Mouse (Mus musculus) spleen, adult 12 weeks (tissue): ENCODE data around the gene Aacs.
"Not testable (repeated sequence)": the region's sequence is repeated elsewhere in the genome, so short reads cannot be mapped to it uniquely, and the experiment has no call there.

Source experiments
- DNase-seq: peaks from one replicate; pipeline ENCODE4 v3.0.0; 2022; ENCODE audit warnings: low spot score

Gene Aacs

DNA sequence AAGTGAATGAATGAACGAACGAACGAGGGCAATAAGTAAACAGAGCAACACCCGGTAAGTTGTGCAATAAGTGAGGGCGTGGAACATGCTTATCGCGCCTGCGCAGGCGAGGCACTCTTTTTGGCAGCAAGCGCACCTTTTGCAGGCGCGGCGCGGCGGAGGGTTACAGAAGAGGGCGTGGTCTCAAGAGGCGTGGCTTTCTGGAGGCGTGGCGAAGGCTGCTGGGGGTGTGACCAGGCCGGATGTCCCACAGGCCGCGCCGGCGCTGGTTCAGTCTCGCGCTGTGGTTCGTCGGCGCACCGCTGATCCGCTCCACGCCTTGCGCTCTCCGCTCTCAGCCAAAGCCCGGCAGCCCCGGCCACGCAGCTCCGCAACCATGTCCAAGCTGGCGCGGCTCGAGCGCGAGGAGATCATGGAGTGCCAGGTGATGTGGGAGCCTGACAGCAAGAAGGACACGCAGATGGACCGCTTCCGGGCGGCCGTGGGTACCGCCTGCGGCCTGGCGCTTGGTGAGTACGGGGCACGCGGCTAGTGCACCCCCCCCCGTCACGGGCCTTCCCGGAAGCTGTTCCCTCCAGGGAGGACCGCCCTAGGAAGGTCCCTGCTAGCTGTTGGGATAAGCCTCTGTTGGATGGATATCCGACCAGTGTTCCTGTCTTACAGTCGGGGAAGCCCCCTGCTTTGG lies at the start of gene Aacs:
Gene Aacs (plus strand): TSS at position 214 of the 685 bp plus-strand sequence.
- peak; percentile 99 for DNase-seq

DNA sequence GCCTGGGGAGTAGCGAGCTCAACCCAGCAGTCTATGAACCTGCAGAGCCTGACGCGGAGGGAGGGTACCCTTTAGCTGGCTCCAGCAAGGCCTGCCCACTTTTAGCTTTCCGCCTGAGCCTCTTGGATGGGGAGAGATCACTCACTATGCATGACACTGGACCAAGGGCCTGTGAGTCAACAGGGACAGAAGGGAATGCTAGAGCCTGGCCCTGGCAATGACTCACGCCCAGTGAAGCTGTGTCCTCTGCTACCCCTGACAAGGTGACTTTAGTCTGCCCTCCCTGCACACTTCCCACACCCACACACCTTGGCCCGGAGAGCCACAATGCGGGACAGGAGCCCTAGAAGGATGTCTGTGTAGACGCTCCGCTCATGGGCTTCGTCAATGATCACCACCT lies 49.3 kb upstream of the Aacs start:
- DNase-seq = no peak

DNA sequence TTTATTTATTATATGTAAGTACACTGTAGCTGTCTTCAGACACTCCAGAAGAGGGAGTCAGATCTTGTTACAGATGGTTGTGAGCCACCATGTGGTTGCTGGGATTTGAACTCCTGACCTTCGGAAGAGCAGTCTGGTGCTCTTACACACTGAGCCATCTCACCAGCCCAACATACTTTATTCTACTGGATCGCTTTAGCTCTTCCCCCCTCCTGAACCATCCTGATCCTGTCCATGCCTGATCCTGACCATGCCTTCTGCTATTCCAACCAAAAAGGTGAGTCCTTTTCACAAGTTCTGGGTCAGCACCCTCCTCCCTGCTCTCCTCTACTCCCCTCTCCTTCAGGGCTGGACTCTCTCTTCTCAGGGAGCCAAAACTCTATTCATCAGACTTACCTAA lies 43.3 kb upstream of the Aacs start:
- not testable (repeated sequence) for DNase-seq

DNA sequence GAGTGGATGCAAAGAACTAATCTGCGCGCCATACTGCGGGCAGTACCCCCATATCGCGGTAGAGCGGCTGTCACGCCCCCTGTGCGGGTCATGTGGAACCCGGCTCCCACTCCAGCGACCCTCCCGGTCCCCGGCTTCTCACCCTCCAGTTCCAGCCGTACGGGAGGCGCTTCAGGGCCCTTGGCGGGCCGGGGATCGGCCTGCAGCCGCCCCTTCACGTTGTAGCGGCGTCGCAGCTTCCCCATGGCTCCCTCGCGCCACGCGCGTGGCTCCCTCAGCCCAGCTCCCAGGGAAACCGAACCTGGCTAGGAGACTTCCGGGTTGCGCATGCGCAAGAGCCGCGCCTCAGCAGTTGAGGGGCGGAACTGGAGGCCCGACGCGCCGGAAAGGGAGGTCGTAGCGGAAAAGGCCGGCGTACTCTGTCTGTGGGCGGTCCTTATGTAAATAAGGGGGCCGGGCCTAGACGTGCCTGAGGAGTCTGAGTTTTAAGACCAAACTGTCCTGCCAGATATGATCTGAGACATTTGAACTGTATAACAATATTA lies 41.7 kb upstream of the Aacs start, which contains the start of gene Dhx37:
Gene Dhx37 (minus strand): TSS at position 329 of the 545 bp plus-strand sequence.
- peak; percentile 88 for DNase-seq

DNA sequence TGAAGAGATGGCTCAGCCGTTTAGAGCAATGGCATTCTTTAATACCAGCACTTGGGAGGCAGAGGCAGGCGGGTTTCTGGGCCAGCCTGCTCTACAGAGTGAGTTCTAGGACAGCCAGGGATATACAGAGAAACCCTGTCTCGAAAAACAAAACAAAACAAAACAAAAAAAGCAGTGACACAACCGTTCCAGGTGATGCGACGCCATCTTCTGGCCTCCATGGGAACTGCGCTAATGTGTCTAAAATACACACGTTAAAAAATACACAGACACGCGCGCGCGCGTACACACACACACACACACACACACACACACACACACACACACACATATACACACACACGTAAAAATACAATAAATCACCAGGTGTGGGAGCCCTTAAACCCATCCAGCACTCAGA lies 41.3 kb upstream of the Aacs start:
- not testable (repeated sequence) for DNase-seq

DNA sequence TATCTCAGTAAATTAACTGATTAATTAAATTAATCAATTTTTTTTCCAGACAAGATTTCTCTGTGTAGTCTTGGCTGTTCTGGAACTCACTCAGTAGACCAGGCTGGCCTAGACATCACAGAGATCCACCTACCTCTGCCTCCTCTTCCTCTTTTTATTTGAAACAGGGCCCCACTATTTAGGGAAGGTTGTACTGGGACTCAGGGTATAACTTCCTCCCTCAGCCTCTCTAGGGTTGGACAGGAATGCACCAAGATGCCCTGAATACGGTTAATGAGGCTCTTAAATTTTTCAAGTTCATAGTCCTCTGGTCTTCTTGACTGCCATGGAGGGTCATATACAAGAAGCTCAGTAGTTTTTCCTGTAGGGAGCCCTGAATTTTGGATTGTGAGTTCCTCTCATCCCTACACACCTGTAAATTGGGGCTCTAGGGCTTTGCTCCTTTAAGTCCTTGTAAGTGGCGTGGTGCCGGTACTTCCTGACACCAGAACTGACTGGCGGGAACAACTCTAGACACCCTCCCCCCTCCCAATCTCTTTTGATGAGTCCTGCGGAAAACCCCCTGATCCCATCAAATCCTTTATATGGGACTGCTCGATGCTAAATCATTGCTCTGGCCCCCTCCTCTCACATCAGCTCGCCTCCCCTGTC lies 34.9 kb upstream of the Aacs start:
- DNase-seq = no peak

DNA sequence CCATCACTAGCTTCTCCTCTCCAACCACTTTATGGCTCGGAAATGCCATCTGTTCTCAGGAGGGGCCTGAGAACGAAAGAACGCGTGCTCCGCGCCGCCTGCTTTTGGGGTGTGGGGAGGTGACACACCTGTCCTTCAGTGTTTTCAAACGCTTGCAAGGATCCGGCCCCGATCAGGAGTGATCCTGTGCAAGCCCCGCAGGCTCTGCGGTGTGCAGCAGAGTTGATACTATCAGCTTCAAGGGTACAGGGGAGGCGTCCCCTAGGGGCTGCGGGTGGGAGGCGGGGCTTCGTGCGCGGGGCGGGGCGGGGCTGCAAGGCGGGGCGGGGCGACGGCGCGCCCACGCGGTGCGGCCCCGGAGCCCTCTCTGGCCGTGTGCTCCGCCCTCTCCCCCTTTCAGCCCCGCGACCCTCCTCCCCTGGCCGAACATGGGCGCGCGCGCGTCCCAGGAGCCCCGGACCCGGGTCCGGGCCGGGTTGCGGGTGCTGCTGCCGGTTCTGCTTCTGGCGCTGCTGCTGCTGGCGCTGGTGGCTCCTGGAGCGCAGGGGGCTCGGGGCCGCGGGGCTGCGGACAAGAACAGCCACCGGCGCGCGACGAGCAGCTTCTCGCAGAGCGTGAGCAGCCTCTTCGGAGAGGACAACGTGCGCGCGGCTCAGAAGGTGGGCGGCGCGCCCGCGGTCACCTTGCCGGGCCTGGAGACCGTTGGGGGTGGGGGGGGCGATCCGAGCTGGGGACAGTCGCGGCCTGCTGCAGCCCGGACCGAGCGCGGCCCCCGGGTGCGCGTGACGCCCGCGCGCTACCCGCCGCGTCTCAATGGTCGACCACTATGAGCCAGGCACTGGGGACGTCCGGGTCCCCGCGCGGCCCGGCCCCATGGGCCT lies 34.1 kb upstream of the Aacs start, which contains the start of gene Bri3bp:
Gene Bri3bp (plus strand): TSS at position 335 of the 881 bp plus-strand sequence.
- peak; percentile 53 for DNase-seq

DNA sequence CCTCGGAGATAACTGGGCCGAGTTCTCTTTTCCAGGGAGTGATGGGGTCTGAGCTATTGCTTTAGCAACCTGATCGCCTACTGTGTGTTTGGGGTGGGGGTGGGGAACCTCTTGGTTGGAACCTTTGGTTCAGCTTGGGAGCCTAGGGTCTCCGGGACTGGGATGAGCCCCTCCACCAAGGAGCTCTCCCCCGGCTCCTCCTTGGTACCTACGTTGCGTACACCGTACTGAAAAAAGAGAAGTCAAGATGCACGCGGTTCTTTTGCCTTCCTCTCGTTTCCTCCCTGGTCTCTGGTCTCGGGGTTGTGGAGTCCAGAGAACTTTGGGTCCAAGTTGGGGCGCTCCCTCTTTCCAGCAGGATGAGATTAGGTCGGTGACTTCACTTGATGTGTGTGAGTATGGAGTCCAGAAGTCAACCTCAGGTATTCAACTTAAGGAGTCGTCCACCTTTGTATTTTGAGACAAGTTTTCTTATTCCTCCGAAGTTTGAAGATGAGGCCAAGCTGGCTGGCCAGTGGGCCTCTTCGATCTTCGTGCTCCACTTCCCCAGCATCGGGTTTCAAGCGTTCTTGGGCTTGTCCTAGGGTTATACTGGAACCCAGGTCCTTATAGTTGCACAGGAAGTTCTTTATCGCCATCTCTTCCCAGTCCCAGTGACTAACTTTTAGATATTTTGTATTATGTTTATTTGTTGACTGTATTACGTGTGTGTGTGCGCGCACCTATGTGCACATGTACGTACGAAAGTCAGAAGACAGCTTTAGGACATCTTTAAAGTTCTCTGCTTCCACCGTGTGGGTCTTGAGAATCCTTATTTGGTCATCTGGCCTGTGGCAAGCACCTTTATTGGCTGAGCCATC lies 33.2 kb upstream of the Aacs start:
- DNase-seq = peak; percentile 10

DNA sequence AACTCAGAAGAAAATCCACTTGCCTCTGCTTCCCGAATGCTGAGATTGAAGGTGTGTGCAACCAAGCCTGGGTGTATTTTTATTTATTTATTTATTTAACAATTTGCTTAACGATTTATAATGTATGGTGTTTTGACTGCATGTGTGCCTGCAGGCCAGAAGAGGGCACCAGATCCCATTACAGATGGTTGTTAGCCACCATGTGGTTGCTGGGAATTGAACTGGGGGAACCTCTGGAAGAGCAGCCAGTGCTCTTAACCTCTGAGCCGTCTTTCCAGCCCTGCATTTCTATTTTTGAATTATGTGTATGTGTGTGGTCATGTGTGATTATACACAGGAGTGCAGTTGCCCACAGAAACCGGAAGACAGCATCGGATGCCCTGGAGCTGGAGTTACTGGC lies 32.3 kb upstream of the Aacs start:
- no peak for DNase-seq

DNA sequence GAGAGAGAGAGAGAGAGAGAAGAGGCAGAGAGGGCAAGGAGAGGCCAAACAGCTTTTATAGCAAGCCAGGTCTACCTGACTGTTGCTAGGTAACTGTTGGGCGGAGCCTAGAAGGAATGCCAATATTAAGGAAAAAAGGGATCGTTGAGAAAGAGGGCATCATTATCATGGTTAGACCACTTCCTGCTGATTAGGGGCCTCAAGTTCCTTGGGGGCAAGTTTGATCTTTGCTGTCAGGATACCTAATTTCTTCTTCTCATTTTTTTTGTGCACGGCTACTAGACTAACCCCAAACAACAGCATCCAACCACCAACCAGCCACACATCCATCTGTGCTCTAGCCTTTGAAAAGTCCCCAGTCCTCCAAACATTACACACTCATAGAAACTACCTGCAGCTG lies 31.7 kb upstream of the Aacs start:
- no peak for DNase-seq

DNA sequence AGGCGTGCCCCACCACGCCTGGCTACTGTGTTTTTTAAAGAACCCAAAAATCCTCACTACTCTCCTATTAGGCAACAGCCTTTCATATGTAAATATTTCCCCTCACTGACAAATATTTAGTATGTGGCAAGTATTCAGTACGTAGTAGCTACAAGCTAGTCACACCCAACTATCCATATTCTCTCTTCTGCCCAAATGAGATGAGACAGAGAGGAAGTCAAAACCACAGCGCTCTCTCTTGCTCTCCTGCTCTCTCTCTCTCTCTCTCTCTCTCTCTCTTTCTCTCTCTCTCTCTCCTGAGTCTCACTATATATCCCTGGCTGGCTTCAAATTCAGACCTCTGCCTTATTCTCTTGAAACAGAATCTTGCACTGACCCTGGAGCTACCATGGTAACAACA lies 31.1 kb upstream of the Aacs start:
- DNase-seq = no peak

DNA sequence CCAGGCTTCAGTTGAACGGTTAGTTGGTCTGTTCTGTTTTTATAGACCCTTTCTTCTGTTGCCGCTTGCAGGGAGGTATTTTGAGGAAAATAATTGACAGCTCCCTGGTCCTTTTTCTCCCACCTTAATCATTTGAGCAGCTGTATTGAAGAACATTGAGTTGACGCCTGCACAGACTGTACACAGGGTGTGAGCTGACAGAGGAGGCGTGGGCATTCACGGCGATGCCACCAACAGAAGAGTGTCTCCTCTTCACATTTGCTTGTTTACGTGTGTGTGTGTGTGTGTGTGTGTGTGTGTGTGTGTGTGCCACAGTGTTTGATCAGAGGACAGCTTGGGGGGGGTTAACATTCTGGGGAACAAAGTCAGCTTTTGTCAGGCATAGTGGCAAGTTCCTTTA lies 29.3 kb upstream of the Aacs start:
- no peak for DNase-seq

DNA sequence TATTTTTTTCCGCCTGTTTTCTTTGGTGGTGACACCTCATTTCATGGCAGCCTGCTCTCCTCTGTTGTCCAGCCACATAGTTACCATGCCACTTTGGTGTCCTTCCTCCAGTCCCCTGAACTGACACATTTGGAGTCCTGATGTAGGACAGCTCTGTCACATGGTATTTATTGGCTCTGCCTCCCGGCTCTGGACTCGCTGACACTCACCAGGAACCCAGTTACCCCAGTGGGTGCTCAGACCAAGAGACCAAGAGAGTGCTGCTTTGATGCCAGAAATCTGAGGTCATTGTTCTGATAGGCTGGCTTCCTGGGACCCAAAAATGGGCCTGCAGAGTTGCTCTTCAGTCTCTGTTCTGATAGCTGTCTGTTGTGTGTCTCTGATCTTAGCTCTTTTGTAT lies 27.6 kb upstream of the Aacs start:
- no peak for DNase-seq

DNA sequence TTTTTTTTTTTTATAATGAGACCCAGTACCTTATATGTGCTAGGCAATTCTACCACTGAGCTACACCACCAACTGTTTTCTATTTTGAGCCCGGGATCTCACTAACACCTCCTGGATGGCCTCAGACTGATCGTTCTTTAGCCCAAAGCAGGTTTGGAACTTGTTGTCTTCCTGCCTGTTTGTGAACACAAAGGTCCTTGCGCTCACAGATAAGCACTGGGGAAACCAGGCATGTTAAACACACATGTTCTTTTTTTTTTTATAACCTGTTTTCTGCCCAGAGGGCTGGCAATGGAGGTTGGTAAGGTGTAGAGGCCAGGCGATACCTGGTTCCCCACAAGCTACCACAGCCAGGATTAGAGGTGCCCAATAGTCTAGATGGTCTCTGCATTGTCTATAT lies 27.0 kb upstream of the Aacs start:
- DNase-seq = no peak

DNA sequence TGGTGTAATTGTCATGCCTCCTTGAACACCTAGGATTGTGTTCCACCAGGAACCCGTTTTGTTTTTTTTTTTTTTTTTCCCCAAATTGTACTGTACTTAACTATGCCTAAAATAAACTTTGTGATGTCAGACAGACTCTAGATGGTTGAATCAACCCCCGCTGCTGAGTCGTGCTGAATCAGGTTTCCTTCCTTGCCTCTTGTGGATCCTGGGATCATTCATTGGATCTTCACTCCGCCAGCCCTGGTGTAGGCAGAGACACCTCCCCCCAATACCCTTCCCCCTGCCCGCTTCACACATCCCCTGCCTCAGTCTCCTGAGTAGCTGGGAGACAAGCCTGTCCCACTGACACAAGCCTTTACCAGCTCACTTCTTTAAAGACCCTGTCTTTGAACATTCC lies 26.3 kb upstream of the Aacs start:
- DNase-seq = no peak

DNA sequence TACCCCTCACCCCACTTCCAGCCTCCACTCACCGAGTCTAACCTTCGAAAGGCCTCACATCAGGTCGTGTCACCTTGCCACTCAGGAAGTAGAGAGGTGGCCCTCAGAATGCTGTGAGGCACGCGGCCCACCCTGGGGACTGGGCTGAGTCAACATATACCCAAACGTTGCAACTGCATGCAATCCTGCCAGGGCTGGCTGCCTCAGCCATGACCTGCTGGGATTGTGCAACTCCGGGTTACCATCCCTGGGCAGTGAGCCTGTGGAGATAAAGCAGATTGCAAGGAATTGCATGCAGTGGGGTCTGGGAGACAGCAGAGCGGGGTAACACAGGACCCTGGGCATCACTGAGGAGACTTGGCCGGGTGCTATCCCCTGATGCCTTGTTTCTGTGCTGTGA lies 23.0 kb upstream of the Aacs start:
- DNase-seq = no peak

DNA sequence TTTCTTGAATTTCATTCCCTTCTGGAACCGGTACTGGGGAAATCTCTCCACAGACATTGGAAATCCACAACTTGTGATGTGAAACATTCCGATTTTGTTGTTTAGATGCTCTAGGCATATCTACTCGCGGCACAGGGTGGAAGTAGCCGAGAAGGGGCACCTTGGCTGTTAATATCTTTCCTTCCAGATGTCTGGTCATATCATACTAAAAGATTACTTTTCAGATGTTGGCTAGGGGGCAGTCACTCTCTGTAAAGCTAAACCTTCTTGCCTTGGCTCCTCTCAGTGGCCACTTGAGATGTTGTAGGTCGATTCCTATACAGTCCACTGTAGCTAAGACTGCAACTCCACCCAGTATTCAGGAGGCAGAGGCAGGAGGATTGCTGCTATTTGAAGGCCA lies 19.5 kb upstream of the Aacs start:
- no peak for DNase-seq

DNA sequence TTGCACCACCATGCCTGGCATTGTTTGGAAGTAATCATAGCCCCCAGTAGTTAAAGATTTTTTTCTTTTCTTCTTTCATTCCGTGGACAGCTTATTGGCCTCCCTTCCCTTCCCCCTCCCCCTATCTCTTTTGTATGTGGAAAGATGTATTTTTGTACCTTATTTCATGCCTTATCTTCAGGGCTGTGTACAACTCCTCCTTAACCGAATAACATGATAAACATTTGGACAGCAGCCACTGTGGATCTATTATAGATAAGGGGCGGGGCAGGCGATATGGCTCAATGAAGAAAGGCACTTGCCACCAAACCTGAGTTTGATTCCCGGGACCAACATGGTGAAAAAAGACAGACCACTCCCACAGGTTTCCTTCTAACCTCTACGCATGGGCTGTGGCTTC lies 18.1 kb upstream of the Aacs start:
- no peak for DNase-seq

DNA sequence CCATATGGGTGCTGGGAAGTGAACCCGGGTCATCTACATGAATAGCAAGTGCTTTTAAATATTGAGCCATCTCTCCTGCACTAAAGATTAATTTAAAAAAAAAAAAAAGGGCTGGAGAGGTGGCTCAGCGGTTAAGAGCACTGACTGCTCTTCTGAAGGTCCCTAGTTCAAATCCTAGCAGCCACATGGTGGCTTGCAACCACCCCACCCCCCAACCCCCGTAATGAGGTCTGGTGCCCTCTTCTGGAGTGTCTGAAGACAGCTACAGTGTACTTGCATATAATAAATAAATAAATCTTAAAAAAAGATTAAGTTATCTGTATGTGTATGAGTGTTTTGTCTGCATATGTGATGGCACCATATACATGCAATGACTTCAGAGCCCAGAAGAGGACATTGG lies 15.0 kb upstream of the Aacs start:
- DNase-seq = no peak

DNA sequence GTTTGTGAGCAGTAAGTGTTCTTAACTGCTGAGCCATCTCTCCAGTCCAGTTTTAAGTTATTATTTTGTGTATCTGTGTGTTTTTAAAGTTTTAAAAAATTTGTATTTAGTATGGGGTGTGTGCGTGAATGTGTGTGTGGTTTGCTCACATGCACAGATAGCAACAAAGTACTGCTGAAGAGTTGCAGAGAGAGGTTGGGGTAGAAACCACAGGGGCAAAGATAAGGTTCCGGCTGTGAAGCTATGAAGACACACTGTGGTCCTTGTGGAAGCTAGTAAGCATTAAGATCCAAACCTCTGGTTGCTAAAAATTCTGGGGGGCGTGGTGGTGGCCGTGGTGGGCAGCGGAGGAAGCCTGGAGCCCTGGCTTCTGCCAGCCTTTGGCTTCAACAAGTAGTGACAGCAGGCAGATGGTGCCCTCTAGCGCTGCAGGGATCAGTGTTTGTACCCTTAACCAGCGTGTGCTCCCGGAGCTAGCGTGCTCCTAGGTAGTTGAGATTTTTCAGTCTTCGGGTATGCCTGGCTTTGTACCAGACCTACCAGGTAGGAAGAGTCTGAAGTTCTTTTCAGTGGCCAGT lies 13.7 kb upstream of the Aacs start:
- DNase-seq = peak; percentile 35

DNA sequence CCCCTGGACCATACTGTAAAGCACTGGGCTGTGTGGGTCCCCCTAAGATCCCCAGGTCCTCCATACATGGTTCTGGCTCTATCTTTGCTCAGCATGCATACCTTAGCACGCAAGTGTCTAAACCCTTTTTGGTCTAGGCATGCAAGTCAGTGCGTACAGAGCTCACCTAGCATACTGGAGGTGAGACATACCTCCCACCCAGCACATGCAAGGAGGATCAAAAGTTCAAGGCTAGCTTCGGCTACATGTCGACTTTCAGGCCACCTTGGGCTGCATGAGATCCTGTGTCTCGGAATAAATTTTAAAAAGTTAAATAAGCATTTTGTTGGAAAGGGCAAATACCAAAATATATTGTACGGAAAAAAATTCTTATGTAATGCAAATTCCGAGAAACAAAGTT lies 10.4 kb upstream of the Aacs start:
- DNase-seq = no peak
